Mouse (Mus musculus): ENCODE measurements around the gene Sh2d3c. TPM values are rescaled to one million over a fixed set of nuclear protein-coding genes. Genes with fewer than 3 reads are reported as not detected.

Gene Sh2d3c
- total and polyA plus RNA-seq, 3 experiments: 4.8 to 25.8 (median 11.1) TPM

GRCm38 (mm10) chr2:32744272-32744982 lies 23.6 kb downstream of the Sh2d3c start:
- peaks cover 0 to 3% of the 10 kb centered on the region in 2 experiments; a peak in 1 of 4 replicates for H3K4me1 ChIP-seq (ENCODE audit: control insufficient read depth in 1 of 2, insufficient read depth in 2 of 2)
- no peaks in the 10 kb centered on the region for H3K9me3 ChIP-seq (replicated peaks; ENCODE audit: low read length)
- TF ChIP-seq MAZ (IDR thresholded peaks at IDR 0.05; ENCODE audit: low read depth, low read length) (no peak), RAD21 (IDR thresholded peaks at IDR 0.05; ENCODE audit: low read depth, low read length) (no peak), CHD1 (IDR thresholded peaks at IDR 0.05; ENCODE audit: low read depth, low read length) (no peak), MEF2A (IDR thresholded peaks at IDR 0.05; ENCODE audit: borderline replicate concordance, low read depth, low read length) (no peak), JUND (conservative IDR thresholded peaks at IDR 0.05; ENCODE audit: low read depth, low read length) (no peak), ETS1 (conservative IDR thresholded peaks at IDR 0.05; ENCODE audit: low read depth, low read length) (no peak), UBTF (IDR thresholded peaks at IDR 0.05; ENCODE audit: low read depth, low read length) (no peak), KAT2A (IDR thresholded peaks at IDR 0.05; ENCODE audit: insufficient replicate concordance, low read length) (no peak), CHD2 (IDR thresholded peaks at IDR 0.05; ENCODE audit: low read length) (no peak), MAFK (IDR thresholded peaks at IDR 0.05; ENCODE audit: insufficient replicate concordance, low read length) (no peak), USF1 (IDR thresholded peaks at IDR 0.05; ENCODE audit: low read depth, low read length) (no peak), CTCF (conservative IDR thresholded peaks at IDR 0.05 in 1 of 2, IDR thresholded peaks at IDR 0.05 in 1 of 2; ENCODE audit: low read depth in 2 of 2, low read length in 2 of 2) (no peak), IRF4 (IDR thresholded peaks at IDR 0.05; ENCODE audit: low read depth, low read length) (no peak), E2F4 (IDR thresholded peaks at IDR 0.05; ENCODE audit: insufficient replicate concordance, low read depth, low read length) (no peak), SIN3A (IDR thresholded peaks at IDR 0.05; ENCODE audit: low read length) (no peak)
- H3K27ac ChIP-seq (ENCODE audit: insufficient read depth, low read depth): no peak overlapping the region
- dilution Hi-C loops (cut with MboI; ENCODE audit: extremely low pct_ligation_motif_present, extremely low pct_unique_long_range_greater_than_20kb, low sequenced_read_pairs) (no loop called here), in situ Hi-C loops (cut with MboI; ENCODE audit: low pct_ligation_motif_present, low pct_unique_long_range_greater_than_20kb, low sequenced_read_pairs) (no loop called here)
- H3K27me3 ChIP-seq (replicated peaks): no peaks in the 10 kb centered on the region
- H3K79me2 ChIP-seq (replicated peaks; ENCODE audit: control insufficient read depth, extremely low read depth, insufficient read depth, poor library complexity, severe bottlenecking): no peaks in the 10 kb centered on the region
- no peak overlapping the region for H3K4me2 ChIP-seq (ENCODE audit: insufficient read depth, low read depth, poor library complexity, severe bottlenecking)
- H3K36me3 ChIP-seq (replicated peaks in 1 of 2; ENCODE audit: control insufficient read depth in 1 of 2, insufficient read depth in 1 of 2, low read length in 1 of 2): peaks cover 69 to 97% of the 10 kb centered on the region in 2 experiments
- H3K4me3 ChIP-seq (replicated peaks in 1 of 3; ENCODE audit: low read depth in 2 of 3, low read length in 2 of 3, poor library complexity in 1 of 3): no peak overlapping the region
- no peak overlapping the region for H3K9ac ChIP-seq (ENCODE audit: insufficient read depth, low read depth)
- DNase-seq (ENCODE audit: extremely low read depth): no peak

GRCm38 (mm10) chr2:32749082-32749481 lies 28.2 kb downstream of the Sh2d3c start:
- Histone ChIP-seq H3K27me3 (replicated peaks) (no peaks in the 10 kb centered on the region), H3K27ac (ENCODE audit: insufficient read depth, low read depth) (no peak overlapping the region), H3K4me2 (ENCODE audit: insufficient read depth, low read depth, poor library complexity, severe bottlenecking) (no peak overlapping the region), H3K9me3 (replicated peaks; ENCODE audit: low read length) (no peaks in the 10 kb centered on the region), H3K79me2 (replicated peaks; ENCODE audit: control insufficient read depth, extremely low read depth, insufficient read depth, poor library complexity, severe bottlenecking) (no peaks in the 10 kb centered on the region), H3K9ac (ENCODE audit: insufficient read depth, low read depth) (no peak overlapping the region), H3K4me1 (ENCODE audit: control insufficient read depth in 1 of 2, insufficient read depth in 2 of 2) (peaks cover 0 to 17% of the 10 kb centered on the region in 2 experiments; a peak in 1 of 4 replicates), H3K36me3 (replicated peaks in 1 of 2; ENCODE audit: control insufficient read depth in 1 of 2, insufficient read depth in 1 of 2, low read length in 1 of 2) (peaks cover 80 to 97% of the 10 kb centered on the region in 2 experiments), H3K4me3 (replicated peaks in 1 of 3; ENCODE audit: low read depth in 2 of 3, low read length in 2 of 3, poor library complexity in 1 of 3) (no peak overlapping the region)
- in situ Hi-C loops (cut with MboI; ENCODE audit: low pct_ligation_motif_present, low pct_unique_long_range_greater_than_20kb, low sequenced_read_pairs): no loop called here
- DNase-seq (ENCODE audit: extremely low read depth): no peak
- dilution Hi-C loops (cut with MboI; ENCODE audit: extremely low pct_ligation_motif_present, extremely low pct_unique_long_range_greater_than_20kb, low sequenced_read_pairs): no loop called here
- TF ChIP-seq RCOR1 (conservative IDR thresholded peaks at IDR 0.05; ENCODE audit: low read depth, low read length): no peak
- no peak for TF ChIP-seq MAZ (IDR thresholded peaks at IDR 0.05; ENCODE audit: low read depth, low read length)
- TF ChIP-seq NELFE (IDR thresholded peaks at IDR 0.05; ENCODE audit: low read depth, low read length): no peak
- no peak for TF ChIP-seq BHLHE40 (IDR thresholded peaks at IDR 0.05; ENCODE audit: low read depth, low read length)
- TF ChIP-seq MAFK (IDR thresholded peaks at IDR 0.05; ENCODE audit: insufficient replicate concordance, low read length): no peak
- no peak for TF ChIP-seq E2F4 (IDR thresholded peaks at IDR 0.05; ENCODE audit: insufficient replicate concordance, low read depth, low read length)
- no peak for TF ChIP-seq MYC (IDR thresholded peaks at IDR 0.05; ENCODE audit: low read depth, low read length)
- no peak for TF ChIP-seq TBP (conservative IDR thresholded peaks at IDR 0.05; ENCODE audit: low read depth, low read length)
- no peak for TF ChIP-seq ZNF384 (IDR thresholded peaks at IDR 0.05; ENCODE audit: low read depth, low read length)
- TF ChIP-seq TCF12 (IDR thresholded peaks at IDR 0.05; ENCODE audit: low read depth, low read length): no peak
- TF ChIP-seq RAD21 (IDR thresholded peaks at IDR 0.05; ENCODE audit: low read depth, low read length): no peak
- no peak for TF ChIP-seq GABPA (IDR thresholded peaks at IDR 0.05; ENCODE audit: insufficient replicate concordance, low read depth, low read length)
- no peak for TF ChIP-seq ZKSCAN1 (IDR thresholded peaks at IDR 0.05; ENCODE audit: borderline replicate concordance, low read depth, low read length)
- TF ChIP-seq NRF1 (IDR thresholded peaks at IDR 0.05; ENCODE audit: low read depth, low read length): no peak
- TF ChIP-seq PAX5 (IDR thresholded peaks at IDR 0.05; ENCODE audit: low read length): no peak
